In genomic region chr6:49989585-49990521, GRCm38 (mm10) we compare ENCODE assay signal across 14 mouse cellular contexts.
A peak's percentile ranks its signal among the peaks of the same experiment; 100 is the strongest.
DNase-seq lines count a peak whose midpoint lies in the region; ATAC-seq lines count a peak whose summit lies in the region.
"Had no signal": no experiment of that assay in that cellular context is flagged by ENCODE, and none has a peak within 500 bp of the region (broad histone marks: within the 10 kb centered on the region; RNA-seq: fewer than 3 reads in every experiment).

No protein-coding gene starts in this region.

- no peaks in the 10 kb centered on the region for H3K9me3 ChIP-seq in intestine, embryonic 14.5 days (ENCODE audit: control insufficient read depth, low read length)
- no peaks in the 10 kb centered on the region for H3K9me3 ChIP-seq in intestine, embryonic 16.5 days (ENCODE audit: control insufficient read depth, low read length)
- no peaks in the 10 kb centered on the region for H3K9me3 ChIP-seq in lung, embryonic 16.5 days (ENCODE audit: control insufficient read depth, low read length)
- H3K9me3 ChIP-seq in heart, embryonic 15.5 days (replicated peaks), result no peaks in the 10 kb centered on the region
- H3K9me3 ChIP-seq: embryonic facial prominence, embryonic 13.5 days; hindbrain, embryonic 10.5 days; liver, embryonic 13.5 days had no signal

- H3K36me3 ChIP-seq in intestine, embryonic 14.5 days (ENCODE audit: control insufficient read depth, insufficient read depth, low read length), result no peaks in the 10 kb centered on the region
- no peaks in the 10 kb centered on the region for H3K36me3 ChIP-seq in intestine, embryonic 16.5 days (ENCODE audit: control insufficient read depth, insufficient read depth, low read length)
- no peaks in the 10 kb centered on the region for H3K36me3 ChIP-seq in lung, embryonic 16.5 days (ENCODE audit: control insufficient read depth, insufficient read depth, low read length)
- H3K36me3 ChIP-seq in heart, embryonic 15.5 days, result no peaks in the 10 kb centered on the region
- H3K36me3 ChIP-seq: embryonic facial prominence, embryonic 13.5 days; hindbrain, embryonic 10.5 days; liver, embryonic 13.5 days had no signal

- peak; percentile 43 for DNase-seq in intestine, embryonic 14.5 days (ENCODE audit: low spot score)
- no peak for DNase-seq in lung, postnatal 25 days (ENCODE audit: low spot score)
- peak; percentile 51 for DNase-seq in telencephalon, adult 2 months (ENCODE audit: low read depth, low spot score)
- no peak for DNase-seq in spleen, adult 12 weeks (ENCODE audit: low spot score)
- DNase-seq: cerebellum, adult 11 months; cerebellum, postnatal 36 days; liver, embryonic 13.5 days had no signal

- peaks cover 7% of the 10 kb centered on the region for H3K4me1 ChIP-seq in intestine, embryonic 14.5 days (replicated peaks; ENCODE audit: control insufficient read depth, insufficient read depth, low read length)
- H3K4me1 ChIP-seq in intestine, embryonic 16.5 days (ENCODE audit: control insufficient read depth, insufficient read depth, low read length), result peaks cover 4% of the 10 kb centered on the region; the same call in 1 of the 2 replicates
- H3K4me1 ChIP-seq in lung, embryonic 16.5 days (replicated peaks; ENCODE audit: control insufficient read depth, insufficient read depth, low read length), result peaks cover 22% of the 10 kb centered on the region
- H3K4me1 ChIP-seq in heart, embryonic 15.5 days (replicated peaks), result peaks cover 32% of the 10 kb centered on the region
- H3K4me1 ChIP-seq: liver, embryonic 13.5 days had no signal

- H3K27ac ChIP-seq in intestine, embryonic 14.5 days (ENCODE audit: low read depth), result no peak overlapping the region
- no peak overlapping the region for H3K27ac ChIP-seq in intestine, embryonic 16.5 days (ENCODE audit: low read length)
- H3K27ac ChIP-seq in lung, embryonic 16.5 days (ENCODE audit: low read length), result no peak overlapping the region
- peak overlapping the region; percentile 83 for H3K27ac ChIP-seq in heart, embryonic 15.5 days
- H3K27ac ChIP-seq: embryonic facial prominence, embryonic 13.5 days; hindbrain, embryonic 10.5 days; layer of hippocampus, adult 2 months; liver, embryonic 13.5 days had no signal

- H3K9ac ChIP-seq in intestine, embryonic 14.5 days (ENCODE audit: low read length), result no peak overlapping the region
- H3K9ac ChIP-seq in intestine, embryonic 16.5 days (ENCODE audit: low read depth, low read length), result no peak overlapping the region
- H3K9ac ChIP-seq in lung, embryonic 16.5 days (ENCODE audit: low read length), result no peak overlapping the region
- no peak overlapping the region for H3K9ac ChIP-seq in heart, embryonic 15.5 days
- H3K9ac ChIP-seq: embryonic facial prominence, embryonic 13.5 days; liver, embryonic 13.5 days had no signal

- H3K27me3 ChIP-seq in intestine, embryonic 14.5 days (replicated peaks; ENCODE audit: control insufficient read depth, insufficient read depth, low read length), result no peaks in the 10 kb centered on the region
- no peaks in the 10 kb centered on the region for H3K27me3 ChIP-seq in intestine, embryonic 16.5 days (replicated peaks; ENCODE audit: control insufficient read depth, insufficient read depth, low read length)
- no peaks in the 10 kb centered on the region for H3K27me3 ChIP-seq in lung, embryonic 16.5 days (ENCODE audit: control insufficient read depth, insufficient read depth, low read depth, low read length)
- no peaks in the 10 kb centered on the region for H3K27me3 ChIP-seq in heart, embryonic 15.5 days
- H3K27me3 ChIP-seq: embryonic facial prominence, embryonic 13.5 days; liver, embryonic 13.5 days had no signal

- H3K4me3 ChIP-seq in intestine, embryonic 14.5 days (ENCODE audit: low read depth, low read length), result no peak overlapping the region
- H3K4me3 ChIP-seq in intestine, embryonic 16.5 days (ENCODE audit: low read length), result no peak overlapping the region
- no peak overlapping the region for H3K4me3 ChIP-seq in lung, embryonic 16.5 days (ENCODE audit: low read length)
- H3K4me3 ChIP-seq in heart, embryonic 15.5 days, result 0 out of 2 replicates have a peak overlapping the region, but pooled peaks have one; percentile 4
- H3K4me3 ChIP-seq: embryonic facial prominence, embryonic 13.5 days; hindbrain, embryonic 10.5 days; layer of hippocampus, adult 2 months; liver, embryonic 13.5 days had no signal

- 86% methylated on average over 9 of the region's 9 CpGs for WGBS in intestine, embryonic 14.5 days
- WGBS in intestine, embryonic 16.5 days, result 81% methylated on average over 9 of the region's 9 CpGs
- WGBS in lung, embryonic 16.5 days, result 48% methylated on average over 9 of the region's 9 CpGs
- 35% methylated on average over 9 of the region's 9 CpGs for whole genome bisulfite sequencing in heart, embryonic 15.5 days

- H3K4me2 ChIP-seq in intestine, embryonic 14.5 days (ENCODE audit: low read length), result no peak overlapping the region
- H3K4me2 ChIP-seq in intestine, embryonic 16.5 days (ENCODE audit: low read depth, low read length), result no peak overlapping the region
- H3K4me2 ChIP-seq in lung, embryonic 16.5 days (ENCODE audit: low read depth, low read length), result no peak overlapping the region
- H3K4me2 ChIP-seq in heart, embryonic 15.5 days, result peak overlapping the region; percentile 50
- H3K4me2 ChIP-seq: embryonic facial prominence, embryonic 13.5 days; liver, embryonic 13.5 days had no signal

- ATAC-seq in intestine, embryonic 14.5 days (replicated peaks; ENCODE audit: low FRiP score, low TSS enrichment, low read depth), result no peak
- no peak for ATAC-seq in intestine, embryonic 16.5 days
- peak; percentile 87 for ATAC-seq in lung, embryonic 16.5 days (ENCODE audit: low read depth)
- ATAC-seq in heart, embryonic 15.5 days (replicated peaks; ENCODE audit: insufficient number of reproducible peaks, insufficient read depth, low FRiP score, low read depth), result peak; percentile 88
- ATAC-seq: inflammation-experienced regulatory T-cells, adult 6 months had no signal

Comparison
In these comparisons a context has a peak if more than half of its experiments do, and no peak if none do; other contexts are left out.
1. ATAC-seq: peak in lung, embryonic 16.5 days (single experiment) and heart, embryonic 15.5 days (single experiment); none in intestine, embryonic 14.5 days (single experiment) and intestine, embryonic 16.5 days (single experiment).
2. DNase-seq: peak in intestine, embryonic 14.5 days (single experiment) and telencephalon, adult 2 months (single experiment); none in lung, postnatal 25 days (single experiment) and spleen, adult 12 weeks (single experiment).